Mouse (Mus musculus): ENCODE results near the gene Tbc1d10b.
"Not testable (repeated sequence)": the region's sequence is repeated elsewhere in the genome, so short reads cannot be mapped to it uniquely, and the experiment has no call there.

Gene Tbc1d10b

GRCm38 (mm10) chr7:127208295-127208552, at the start of gene Tbc1d10b:
Gene Tbc1d10b, minus strand, starts transcription at chr7:127208468.
- DNase-seq: no peak

- DNase-seq: no peak
Observed at GRCm38 (mm10) chr7:127256518-127256917, 48.2 kb upstream of the Tbc1d10b start.

GRCm38 (mm10) chr7:127255965-127256364, 47.7 kb upstream of the Tbc1d10b start:
- no peak for DNase-seq

GRCm38 (mm10) chr7:127255008-127255407, 46.7 kb upstream of the Tbc1d10b start:
- no peak for DNase-seq

GRCm38 (mm10) chr7:127253821-127254769, 45.8 kb upstream of the Tbc1d10b start:
- peak; percentile 96 for DNase-seq

GRCm38 (mm10) chr7:127253341-127253740, 45.1 kb upstream of the Tbc1d10b start:
- no peak for DNase-seq

- no peak for DNase-seq
Observed at GRCm38 (mm10) chr7:127252414-127252813, 44.1 kb upstream of the Tbc1d10b start.

GRCm38 (mm10) chr7:127250511-127250910, 42.2 kb upstream of the Tbc1d10b start:
- DNase-seq: not testable (repeated sequence)

- no peak for DNase-seq
Observed at GRCm38 (mm10) chr7:127244658-127245510, 36.6 kb upstream of the Tbc1d10b start.

- peak; percentile 96 for DNase-seq
Observed at GRCm38 (mm10) chr7:127243870-127244657, 35.8 kb upstream of the Tbc1d10b start, which contains the start of gene Zfp771. Gene Zfp771, plus strand, starts transcription at chr7:127244274.

GRCm38 (mm10) chr7:127243361-127243867, 35.1 kb upstream of the Tbc1d10b start:
- no peak for DNase-seq

GRCm38 (mm10) chr7:127234777-127235176, 26.5 kb upstream of the Tbc1d10b start:
- no peak for DNase-seq

- no peak for DNase-seq
Observed at GRCm38 (mm10) chr7:127233765-127234164, 25.5 kb upstream of the Tbc1d10b start.

GRCm38 (mm10) chr7:127233368-127233749, 25.1 kb upstream of the Tbc1d10b start:
- no peak for DNase-seq

- DNase-seq: peak; percentile 83
Observed at GRCm38 (mm10) chr7:127232622-127233367, 24.5 kb upstream of the Tbc1d10b start, which contains the start of the genes Zfp553 and Sept1. Gene Zfp553, plus strand, starts transcription at chr7:127233061. Gene Sept1, minus strand, starts transcription at chr7:127233130.

- no peak for DNase-seq
Observed at GRCm38 (mm10) chr7:127231826-127232621, 23.8 kb upstream of the Tbc1d10b start.

GRCm38 (mm10) chr7:127231376-127231775, 23.1 kb upstream of the Tbc1d10b start:
- no peak for DNase-seq

GRCm38 (mm10) chr7:127228615-127229303, 20.5 kb upstream of the Tbc1d10b start:
- DNase-seq: peak; percentile 61

GRCm38 (mm10) chr7:127225147-127225995, 17.1 kb upstream of the Tbc1d10b start:
- no peak for DNase-seq

Data from layer of hippocampus, adult 9-11 months (tissue).